Mouse (Mus musculus): Measurements from ENCODE around the gene Grb10. TPM values are rescaled to one million over a fixed set of nuclear protein-coding genes. Genes with fewer than 3 reads are reported as not detected.

The Grb10 gene
- polyA plus RNA-seq (2014; fragmentation: Nextera tagmentation; extraction: Ambion mirVana) = 228 and 307 TPM in 2 replicates

- H3K9me3 ChIP-seq (ENCODE audit: control insufficient read depth, low read length) = no peaks in the 10 kb centered on the region
- peaks cover 82% of the 10 kb centered on the region for H3K27me3 ChIP-seq (ENCODE audit: control insufficient read depth, insufficient read depth, low read length)
- peak within 1 kb of the TSS; percentile 54 for H3K4me2 ChIP-seq (replicated peaks; ENCODE audit: low read depth, low read length)
- H3K4me3 ChIP-seq (ENCODE audit: low read length) = peak within 1 kb of the TSS; percentile 65
- H3K36me3 ChIP-seq (ENCODE audit: control insufficient read depth, insufficient read depth, low read length) = no peaks in the 10 kb centered on the region
- WGBS = 24% methylated on average over 10 of the region's 10 CpGs
- ATAC-seq (ENCODE audit: low FRiP score, low TSS enrichment) = no peak
- H3K9ac ChIP-seq (ENCODE audit: low read depth, low read length) = peak within 1 kb of the TSS; percentile 97
- H3K4me1 ChIP-seq (ENCODE audit: control insufficient read depth, insufficient read depth, low read length) = no peaks in the 10 kb centered on the region
- H3K27ac ChIP-seq (ENCODE audit: low read depth, low read length) = peak within 1 kb of the TSS; percentile 94
Measured at GRCm38 (mm10) chr11:12038470-12038985, at the start of gene Grb10. Gene Grb10 (minus strand): TSS chr11:12038683.

GRCm38 (mm10) chr11:12081638-12082037 lies 43.2 kb upstream of the Grb10 start:
- H3K36me3 ChIP-seq (ENCODE audit: control insufficient read depth, insufficient read depth, low read length) = no peaks in the 10 kb centered on the region
- 95% methylated on average over 3 of the region's 3 CpGs for WGBS
- no peak for ATAC-seq (ENCODE audit: low FRiP score, low TSS enrichment)
- no peaks in the 10 kb centered on the region for H3K4me1 ChIP-seq (ENCODE audit: control insufficient read depth, insufficient read depth, low read length)
- H3K9ac ChIP-seq (ENCODE audit: low read depth, low read length) = no peak overlapping the region
- no peaks in the 10 kb centered on the region for H3K27me3 ChIP-seq (ENCODE audit: control insufficient read depth, insufficient read depth, low read length)
- H3K4me3 ChIP-seq (ENCODE audit: low read length) = no peak overlapping the region
- no peak overlapping the region for H3K4me2 ChIP-seq (replicated peaks; ENCODE audit: low read depth, low read length)
- no peaks in the 10 kb centered on the region for H3K9me3 ChIP-seq (ENCODE audit: control insufficient read depth, low read length)
- no peak overlapping the region for H3K27ac ChIP-seq (ENCODE audit: low read depth, low read length)

GRCm38 (mm10) chr11:12079231-12079630 lies 40.7 kb upstream of the Grb10 start:
- H3K27me3 ChIP-seq (ENCODE audit: control insufficient read depth, insufficient read depth, low read length) = no peaks in the 10 kb centered on the region
- no peak overlapping the region for H3K4me2 ChIP-seq (replicated peaks; ENCODE audit: low read depth, low read length)
- no peak overlapping the region for H3K9ac ChIP-seq (ENCODE audit: low read depth, low read length)
- no peaks in the 10 kb centered on the region for H3K9me3 ChIP-seq (ENCODE audit: control insufficient read depth, low read length)
- H3K4me3 ChIP-seq (ENCODE audit: low read length) = no peak overlapping the region
- no peaks in the 10 kb centered on the region for H3K4me1 ChIP-seq (ENCODE audit: control insufficient read depth, insufficient read depth, low read length)
- 85% methylated on average over 2 of the region's 2 CpGs for WGBS
- no peak for ATAC-seq (ENCODE audit: low FRiP score, low TSS enrichment)
- no peak overlapping the region for H3K27ac ChIP-seq (ENCODE audit: low read depth, low read length)
- H3K36me3 ChIP-seq (ENCODE audit: control insufficient read depth, insufficient read depth, low read length) = no peaks in the 10 kb centered on the region

- no peak overlapping the region for H3K27ac ChIP-seq (ENCODE audit: low read depth, low read length)
- 88% methylated on average over 1 of the region's 1 CpGs for WGBS
- no peak overlapping the region for H3K4me3 ChIP-seq (ENCODE audit: low read length)
- no peak overlapping the region for H3K4me2 ChIP-seq (replicated peaks; ENCODE audit: low read depth, low read length)
- H3K9ac ChIP-seq (ENCODE audit: low read depth, low read length) = no peak overlapping the region
- no peaks in the 10 kb centered on the region for H3K27me3 ChIP-seq (ENCODE audit: control insufficient read depth, insufficient read depth, low read length)
- no peaks in the 10 kb centered on the region for H3K4me1 ChIP-seq (ENCODE audit: control insufficient read depth, insufficient read depth, low read length)
- H3K36me3 ChIP-seq (ENCODE audit: control insufficient read depth, insufficient read depth, low read length) = no peaks in the 10 kb centered on the region
- H3K9me3 ChIP-seq (ENCODE audit: control insufficient read depth, low read length) = no peaks in the 10 kb centered on the region
- no peak for ATAC-seq (ENCODE audit: low FRiP score, low TSS enrichment)
Measured at GRCm38 (mm10) chr11:12075449-12075848, 37.0 kb upstream of the Grb10 start.

- Histone ChIP-seq H3K9ac (ENCODE audit: low read depth, low read length) (no peak overlapping the region), H3K4me3 (ENCODE audit: low read length) (no peak overlapping the region), H3K4me2 (replicated peaks; ENCODE audit: low read depth, low read length) (no peak overlapping the region), H3K9me3 (ENCODE audit: control insufficient read depth, low read length) (no peaks in the 10 kb centered on the region), H3K4me1 (ENCODE audit: control insufficient read depth, insufficient read depth, low read length) (no peaks in the 10 kb centered on the region), H3K36me3 (ENCODE audit: control insufficient read depth, insufficient read depth, low read length) (no peaks in the 10 kb centered on the region), H3K27ac (ENCODE audit: low read depth, low read length) (no peak overlapping the region), H3K27me3 (ENCODE audit: control insufficient read depth, insufficient read depth, low read length) (no peaks in the 10 kb centered on the region)
- WGBS = 91% methylated on average over 6 of the region's 6 CpGs
- no peak for ATAC-seq (ENCODE audit: low FRiP score, low TSS enrichment)
Measured at GRCm38 (mm10) chr11:12073394-12074226, 35.1 kb upstream of the Grb10 start.

GRCm38 (mm10) chr11:12072322-12072721 lies 33.8 kb upstream of the Grb10 start:
- Histone ChIP-seq H3K36me3 (ENCODE audit: control insufficient read depth, insufficient read depth, low read length) (no peaks in the 10 kb centered on the region), H3K9me3 (ENCODE audit: control insufficient read depth, low read length) (no peaks in the 10 kb centered on the region), H3K4me2 (replicated peaks; ENCODE audit: low read depth, low read length) (no peak overlapping the region), H3K4me3 (ENCODE audit: low read length) (no peak overlapping the region), H3K9ac (ENCODE audit: low read depth, low read length) (no peak overlapping the region), H3K27me3 (ENCODE audit: control insufficient read depth, insufficient read depth, low read length) (no peaks in the 10 kb centered on the region), H3K27ac (ENCODE audit: low read depth, low read length) (no peak overlapping the region), H3K4me1 (ENCODE audit: control insufficient read depth, insufficient read depth, low read length) (no peaks in the 10 kb centered on the region)
- ATAC-seq (ENCODE audit: low FRiP score, low TSS enrichment) = no peak
- WGBS = 88% methylated on average over 3 of the region's 3 CpGs

- Histone ChIP-seq H3K4me3 (ENCODE audit: low read length) (no peak overlapping the region), H3K9ac (ENCODE audit: low read depth, low read length) (no peak overlapping the region), H3K27ac (ENCODE audit: low read depth, low read length) (no peak overlapping the region), H3K4me2 (replicated peaks; ENCODE audit: low read depth, low read length) (no peak overlapping the region), H3K36me3 (ENCODE audit: control insufficient read depth, insufficient read depth, low read length) (no peaks in the 10 kb centered on the region), H3K9me3 (ENCODE audit: control insufficient read depth, low read length) (no peaks in the 10 kb centered on the region), H3K27me3 (ENCODE audit: control insufficient read depth, insufficient read depth, low read length) (no peaks in the 10 kb centered on the region), H3K4me1 (ENCODE audit: control insufficient read depth, insufficient read depth, low read length) (no peaks in the 10 kb centered on the region)
- 71% methylated on average over 4 of the region's 4 CpGs for WGBS
- ATAC-seq (ENCODE audit: low FRiP score, low TSS enrichment) = no peak
Measured at GRCm38 (mm10) chr11:12059005-12059404, 20.5 kb upstream of the Grb10 start.

- Histone ChIP-seq H3K4me2 (replicated peaks; ENCODE audit: low read depth, low read length) (no peak overlapping the region), H3K36me3 (ENCODE audit: control insufficient read depth, insufficient read depth, low read length) (0 out of 2 replicates have a peak, but pooled peaks cover 4% of the 10 kb centered on the region), H3K9me3 (ENCODE audit: control insufficient read depth, low read length) (no peaks in the 10 kb centered on the region), H3K4me1 (ENCODE audit: control insufficient read depth, insufficient read depth, low read length) (no peaks in the 10 kb centered on the region), H3K4me3 (ENCODE audit: low read length) (no peak overlapping the region), H3K27me3 (ENCODE audit: control insufficient read depth, insufficient read depth, low read length) (no peaks in the 10 kb centered on the region), H3K9ac (ENCODE audit: low read depth, low read length) (no peak overlapping the region), H3K27ac (ENCODE audit: low read depth, low read length) (no peak overlapping the region)
- 81% methylated on average over 2 of the region's 2 CpGs for WGBS
- ATAC-seq (ENCODE audit: low FRiP score, low TSS enrichment) = no peak
Measured at GRCm38 (mm10) chr11:12048547-12049327, 10.3 kb upstream of the Grb10 start.

- no peak overlapping the region for H3K9ac ChIP-seq (ENCODE audit: low read depth, low read length)
- no peak for ATAC-seq (ENCODE audit: low FRiP score, low TSS enrichment)
- WGBS = 77% methylated on average over 1 of the region's 1 CpGs
- no peak overlapping the region for H3K27ac ChIP-seq (ENCODE audit: low read depth, low read length)
- 0 out of 2 replicates have a peak, but pooled peaks cover 2% of the 10 kb centered on the region for H3K27me3 ChIP-seq (ENCODE audit: control insufficient read depth, insufficient read depth, low read length)
- no peak overlapping the region for H3K4me3 ChIP-seq (ENCODE audit: low read length)
- no peak overlapping the region for H3K4me2 ChIP-seq (replicated peaks; ENCODE audit: low read depth, low read length)
- no peaks in the 10 kb centered on the region for H3K9me3 ChIP-seq (ENCODE audit: control insufficient read depth, low read length)
- H3K36me3 ChIP-seq (ENCODE audit: control insufficient read depth, insufficient read depth, low read length) = 0 out of 2 replicates have a peak, but pooled peaks cover 4% of the 10 kb centered on the region
- H3K4me1 ChIP-seq (ENCODE audit: control insufficient read depth, insufficient read depth, low read length) = no peaks in the 10 kb centered on the region
Measured at GRCm38 (mm10) chr11:12048135-12048534, 9.7 kb upstream of the Grb10 start.
